Mouse (Mus musculus): ENCODE data around the gene 9230102O04Rik. TPM values are rescaled to one million over a fixed set of nuclear protein-coding genes. Genes with fewer than 3 reads are reported as not detected.

9230102O04Rik gene
- polyA plus RNA-seq, 1 experiment from 2014 or later, result 18.7 TPM

GRCm38 (mm10) chr2:9867092-9867825, 22.1 kb downstream of the 9230102O04Rik start:
- no peak for ATAC-seq (replicated peaks; ENCODE audit: low FRiP score, low read depth)
- Histone ChIP-seq H3K9ac (ENCODE audit: low read depth, low read length) (no peak overlapping the region), H3K36me3 (ENCODE audit: insufficient read depth, low read length) (no peaks in the 10 kb centered on the region), H3K4me2 (ENCODE audit: low read length) (0 out of 2 replicates have a peak overlapping the region, but pooled peaks have one; percentile 18), H3K4me1 (replicated peaks; ENCODE audit: insufficient read depth, low read length) (no peaks in the 10 kb centered on the region), H3K4me3 (replicated peaks; ENCODE audit: low read depth, low read length) (no peak overlapping the region), H3K27ac (no peak overlapping the region), H3K27me3 (ENCODE audit: insufficient read depth, low read length) (peaks cover 12% of the 10 kb centered on the region; the same call in 1 of the 2 replicates), H3K9me3 (replicated peaks; ENCODE audit: low read length) (no peaks in the 10 kb centered on the region)
- no peak for DNase-seq (ENCODE audit: low spot score)
- WGBS, result 41% methylated on average over 12 of the region's 12 CpGs
- no peak for TF ChIP-seq CTCF (IDR thresholded peaks at IDR 0.05; ENCODE audit: low read depth)

- Histone ChIP-seq H3K4me3 (replicated peaks; ENCODE audit: low read depth, low read length) (no peak overlapping the region), H3K4me1 (replicated peaks; ENCODE audit: insufficient read depth, low read length) (no peaks in the 10 kb centered on the region)
- 59% methylated on average over 5 of the region's 5 CpGs for WGBS
Observed at GRCm38 (mm10) chr2:9860698-9861097, 28.6 kb downstream of the 9230102O04Rik start.

GRCm38 (mm10) chr2:9855861-9856260, 33.5 kb downstream of the 9230102O04Rik start:
- no peak overlapping the region for H3K9ac ChIP-seq (ENCODE audit: low read depth, low read length)
- no peaks in the 10 kb centered on the region for H3K27me3 ChIP-seq (ENCODE audit: insufficient read depth, low read length)
- TF ChIP-seq CTCF (IDR thresholded peaks at IDR 0.05; ENCODE audit: low read depth), result no peak
- no peak overlapping the region for H3K27ac ChIP-seq
- H3K4me2 ChIP-seq (ENCODE audit: low read length), result no peak overlapping the region
- H3K36me3 ChIP-seq (ENCODE audit: insufficient read depth, low read length), result no peaks in the 10 kb centered on the region
- ATAC-seq (replicated peaks; ENCODE audit: low FRiP score, low read depth) (no peak), DNase-seq (ENCODE audit: low spot score) (no peak)
- no peak overlapping the region for H3K4me3 ChIP-seq (replicated peaks; ENCODE audit: low read depth, low read length)
- no peaks in the 10 kb centered on the region for H3K4me1 ChIP-seq (replicated peaks; ENCODE audit: insufficient read depth, low read length)
- WGBS, result 53% methylated on average over 4 of the region's 4 CpGs
- H3K9me3 ChIP-seq (replicated peaks; ENCODE audit: low read length), result no peaks in the 10 kb centered on the region

More at GRCm38 (mm10) chr2:9860698-9861097, 28.6 kb downstream of the 9230102O04Rik start:
- Histone ChIP-seq H3K27ac (no peak overlapping the region), H3K9me3 (replicated peaks; ENCODE audit: low read length) (no peaks in the 10 kb centered on the region), H3K27me3 (ENCODE audit: insufficient read depth, low read length) (no peaks in the 10 kb centered on the region), H3K36me3 (ENCODE audit: insufficient read depth, low read length) (no peaks in the 10 kb centered on the region), H3K9ac (ENCODE audit: low read depth, low read length) (no peak overlapping the region), H3K4me2 (ENCODE audit: low read length) (no peak overlapping the region)
- no peak for TF ChIP-seq CTCF (IDR thresholded peaks at IDR 0.05; ENCODE audit: low read depth)
- ATAC-seq (replicated peaks; ENCODE audit: low FRiP score, low read depth) (no peak), DNase-seq (ENCODE audit: low spot score) (no peak)

DNA sequence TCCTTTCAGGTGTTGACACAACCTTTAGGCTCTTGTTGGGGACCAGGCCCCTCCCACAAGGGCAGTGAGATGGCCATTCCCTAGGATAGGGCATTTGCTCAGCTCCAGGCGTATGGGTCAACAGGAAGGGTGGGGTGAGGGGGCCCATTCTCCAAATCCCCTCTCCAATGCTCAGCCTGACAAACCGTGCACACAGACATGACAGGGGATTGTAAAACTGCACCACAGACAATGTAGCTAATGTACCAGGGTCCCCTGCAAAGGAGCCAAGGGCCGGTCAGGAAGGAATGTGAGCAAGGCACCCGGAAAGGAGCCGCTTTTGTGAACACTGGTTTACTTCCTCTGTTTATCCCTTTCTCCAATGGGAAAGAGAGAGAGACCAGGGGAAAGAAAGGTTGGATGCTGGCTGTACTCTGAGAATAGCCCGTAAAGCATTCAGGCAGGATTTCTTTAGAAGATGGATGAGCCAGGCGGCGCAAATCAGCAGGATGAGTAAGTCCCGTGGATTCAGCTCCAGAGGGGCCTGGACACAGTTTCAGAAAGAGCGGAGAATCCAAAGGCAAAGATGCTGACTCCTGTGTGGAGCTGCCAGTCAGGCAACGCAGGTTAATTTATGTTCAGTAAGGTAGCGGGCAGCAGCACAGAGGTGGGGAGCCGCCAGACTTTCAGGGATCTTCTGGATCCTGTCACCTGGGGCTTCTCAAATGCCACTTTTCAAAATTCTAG, 36.3 kb downstream of the 9230102O04Rik start:
- no peak overlapping the region for H3K9ac ChIP-seq (ENCODE audit: low read depth, low read length)
- no peak overlapping the region for H3K4me2 ChIP-seq (ENCODE audit: low read length)
- H3K9me3 ChIP-seq (replicated peaks; ENCODE audit: low read length), result no peaks in the 10 kb centered on the region
- no peaks in the 10 kb centered on the region for H3K27me3 ChIP-seq (ENCODE audit: insufficient read depth, low read length)
- H3K36me3 ChIP-seq (ENCODE audit: insufficient read depth, low read length), result no peaks in the 10 kb centered on the region
- no peaks in the 10 kb centered on the region for H3K4me1 ChIP-seq (replicated peaks; ENCODE audit: insufficient read depth, low read length)
- 35% methylated on average over 13 of the region's 13 CpGs for WGBS
- no peak overlapping the region for H3K4me3 ChIP-seq (replicated peaks; ENCODE audit: low read depth, low read length)
- no peak for DNase-seq (ENCODE audit: low spot score)
- no peak for TF ChIP-seq CTCF (IDR thresholded peaks at IDR 0.05; ENCODE audit: low read depth)
- H3K27ac ChIP-seq, result no peak overlapping the region
- ATAC-seq (replicated peaks; ENCODE audit: low FRiP score, low read depth), result no peak

DNA sequence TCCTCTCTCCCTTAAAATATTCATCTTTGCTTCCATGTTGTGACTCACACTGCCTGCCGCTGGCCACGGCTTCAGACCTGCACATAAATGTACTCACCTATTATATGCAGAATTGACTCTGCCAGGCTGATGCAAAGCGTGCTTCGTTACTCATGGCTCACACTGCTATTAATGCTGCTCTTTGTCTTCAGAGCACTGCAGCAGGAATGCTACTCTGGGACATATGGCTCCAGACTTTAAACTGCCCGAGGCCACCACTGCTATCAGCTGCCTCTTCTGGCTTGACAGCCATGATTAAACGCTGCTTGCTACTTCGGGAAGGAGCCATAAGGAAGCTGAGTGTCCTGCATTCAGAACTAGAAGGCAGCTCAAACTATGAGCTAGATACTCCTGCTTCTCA, 54.1 kb downstream of the 9230102O04Rik start:
- H3K27me3 ChIP-seq (ENCODE audit: insufficient read depth, low read length), result no peaks in the 10 kb centered on the region
- H3K4me2 ChIP-seq (ENCODE audit: low read length), result no peak overlapping the region
- H3K27ac ChIP-seq, result no peak overlapping the region
- 55% methylated on average over 7 of the region's 7 CpGs for WGBS
- no peak for DNase-seq (ENCODE audit: low spot score)
- H3K4me1 ChIP-seq (replicated peaks; ENCODE audit: insufficient read depth, low read length), result no peaks in the 10 kb centered on the region
- no peak for TF ChIP-seq CTCF (IDR thresholded peaks at IDR 0.05; ENCODE audit: low read depth)
- no peak overlapping the region for H3K4me3 ChIP-seq (replicated peaks; ENCODE audit: low read depth, low read length)
- no peak overlapping the region for H3K9ac ChIP-seq (ENCODE audit: low read depth, low read length)
- no peak for ATAC-seq (replicated peaks; ENCODE audit: low FRiP score, low read depth)
- H3K36me3 ChIP-seq (ENCODE audit: insufficient read depth, low read length), result no peaks in the 10 kb centered on the region
- H3K9me3 ChIP-seq (replicated peaks; ENCODE audit: low read length), result no peaks in the 10 kb centered on the region

GRCm38 (mm10) chr2:9833712-9834111, 55.6 kb downstream of the 9230102O04Rik start:
- DNase-seq (ENCODE audit: low spot score) (peak; percentile 45), ATAC-seq (replicated peaks; ENCODE audit: low FRiP score, low read depth) (peak; percentile 72; the same call in 1 of the 2 replicates)
- Histone ChIP-seq H3K4me2 (ENCODE audit: low read length) (no peak overlapping the region), H3K9ac (ENCODE audit: low read depth, low read length) (no peak overlapping the region), H3K27me3 (ENCODE audit: insufficient read depth, low read length) (no peaks in the 10 kb centered on the region), H3K4me3 (replicated peaks; ENCODE audit: low read depth, low read length) (no peak overlapping the region), H3K4me1 (replicated peaks; ENCODE audit: insufficient read depth, low read length) (no peaks in the 10 kb centered on the region), H3K9me3 (replicated peaks; ENCODE audit: low read length) (no peaks in the 10 kb centered on the region), H3K36me3 (ENCODE audit: insufficient read depth, low read length) (no peaks in the 10 kb centered on the region), H3K27ac (no peak overlapping the region)
- WGBS, result 32% methylated on average over 7 of the region's 7 CpGs
- no peak for TF ChIP-seq CTCF (IDR thresholded peaks at IDR 0.05; ENCODE audit: low read depth)

Other genes with a start within 250 kb of the 9230102O04Rik start
- 3.3 and 5.0 TPM in 2 replicates for gene 4930412O13Rik, start 8.3 kb downstream of the 9230102O04Rik start, polyA plus RNA-seq (2015; fragmentation: Nextera tagmentation; extraction: Ambion mirVana)
- gene Gata3, start 494 bp upstream of the 9230102O04Rik start, polyA plus RNA-seq (2015; fragmentation: Nextera tagmentation; extraction: Ambion mirVana), result 95.1 and 99.1 TPM in 2 replicates
- 12.6 and 13.7 TPM in 2 replicates for gene Taf3, start 159.1 kb upstream of the 9230102O04Rik start, polyA plus RNA-seq (2015; fragmentation: Nextera tagmentation; extraction: Ambion mirVana)
- 1,000 and 1,009 TPM in 2 replicates for gene Atp5c1, start 191.0 kb upstream of the 9230102O04Rik start, polyA plus RNA-seq (2015; fragmentation: Nextera tagmentation; extraction: Ambion mirVana)
- gene Kin, start 191.1 kb upstream of the 9230102O04Rik start, polyA plus RNA-seq (2015; fragmentation: Nextera tagmentation; extraction: Ambion mirVana), result 28.3 TPM in 2 replicates
- 0.78 TPM in 2 replicates for gene Itih2, start 241.9 kb upstream of the 9230102O04Rik start, polyA plus RNA-seq (2015; fragmentation: Nextera tagmentation; extraction: Ambion mirVana)

Measured in kidney, postnatal 0 days (tissue).